Mouse (Mus musculus) adrenal gland, postnatal 14 days (tissue): ENCODE data around the gene Nudt21. TPM values are rescaled to one million over a fixed set of nuclear protein-coding genes. Genes with fewer than 3 reads are reported as not detected.

Experiments used
- DNase-seq: peaks from one replicate; pipeline ENCODE4 v3.0.0; 2021; ENCODE audit warnings: mixed read lengths
- total RNA-seq: library from RNA; stranded (reverse); gene quantifications from 2 replicates; pipeline ENCODE4 v1.2.3, GENCODE M21; 2021

The Nudt21 gene
- total RNA-seq, 1 experiment from 2014 or later = 43.3 TPM

DNA sequence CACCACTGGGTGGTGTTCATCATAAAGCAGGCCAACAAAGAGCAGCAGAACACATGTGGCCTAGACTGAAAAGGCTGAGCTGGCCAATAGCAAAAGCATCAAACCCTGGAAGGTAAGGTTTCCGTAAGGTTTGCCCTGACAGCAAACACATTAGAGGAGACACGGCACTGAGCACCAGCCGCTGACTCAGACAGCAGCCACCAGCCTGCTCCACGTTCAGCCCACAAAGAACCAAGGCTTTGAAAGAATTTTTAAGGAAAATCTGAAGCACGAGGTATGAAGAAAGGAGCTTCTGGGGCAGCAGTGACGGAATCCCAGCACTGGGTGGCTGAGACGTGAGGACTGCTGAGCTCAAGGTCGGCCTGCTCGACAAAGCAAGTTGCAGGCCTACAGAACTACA lies 32.7 kb downstream of the Nudt21 start:
- DNase-seq = no peak

DNA sequence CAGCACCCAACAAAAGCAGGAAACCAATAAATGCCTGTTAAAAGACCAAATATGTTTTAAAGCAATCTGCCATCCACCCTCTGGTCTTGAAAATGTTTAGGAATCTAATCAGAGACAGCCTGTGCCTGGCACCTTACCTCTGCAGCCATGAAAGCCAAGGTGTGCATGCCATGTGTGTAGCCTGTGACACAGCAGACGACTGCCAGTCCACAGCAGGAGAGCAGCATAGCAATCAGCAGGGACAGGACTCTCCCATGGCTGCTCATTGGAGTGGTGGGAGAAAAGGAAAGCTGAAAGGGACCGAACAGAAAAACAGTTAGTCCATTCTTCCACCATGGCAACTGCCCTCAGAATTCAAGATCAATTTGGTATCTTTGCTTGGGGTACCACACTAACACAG lies 37.9 kb downstream of the Nudt21 start:
- DNase-seq = no peak

DNA sequence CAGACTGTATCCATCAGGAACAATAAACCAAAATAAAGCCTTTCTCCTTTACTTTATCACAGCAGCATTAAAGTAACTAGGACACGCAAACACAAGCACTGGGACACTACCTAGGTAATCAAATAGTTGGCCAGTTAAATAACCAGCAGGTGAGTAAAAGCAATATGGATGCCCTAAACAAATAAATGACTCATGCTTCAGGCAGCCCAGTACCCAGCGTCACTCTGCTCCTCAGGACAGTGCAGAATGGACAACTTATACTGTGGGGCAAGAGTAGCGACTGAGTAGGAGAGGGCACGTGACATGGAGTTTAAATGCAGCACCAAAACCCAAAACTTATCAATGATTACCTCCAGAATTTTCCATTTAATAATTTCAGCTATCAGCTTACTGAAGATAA lies 47.1 kb downstream of the Nudt21 start:
- DNase-seq = no peak

DNA sequence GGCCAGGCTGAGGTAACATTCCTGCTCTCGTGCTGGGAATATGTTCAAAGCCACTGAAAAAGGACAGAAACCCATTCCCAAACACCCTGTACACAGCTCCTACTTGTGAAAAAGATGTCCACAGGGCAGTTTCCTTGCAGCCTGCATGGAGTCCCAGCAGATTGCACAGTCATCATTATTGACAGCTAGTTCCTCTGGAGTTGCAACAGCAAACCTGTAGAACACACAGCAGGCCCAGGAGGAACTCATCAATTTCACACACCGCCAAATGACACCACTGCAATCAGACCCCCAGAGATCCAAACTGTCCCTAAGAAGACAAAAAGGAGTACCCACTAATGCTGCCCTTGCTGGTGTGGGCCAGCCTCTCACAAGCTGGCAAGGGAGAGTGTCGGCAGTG lies 52.1 kb downstream of the Nudt21 start:
- no peak for DNase-seq

DNA sequence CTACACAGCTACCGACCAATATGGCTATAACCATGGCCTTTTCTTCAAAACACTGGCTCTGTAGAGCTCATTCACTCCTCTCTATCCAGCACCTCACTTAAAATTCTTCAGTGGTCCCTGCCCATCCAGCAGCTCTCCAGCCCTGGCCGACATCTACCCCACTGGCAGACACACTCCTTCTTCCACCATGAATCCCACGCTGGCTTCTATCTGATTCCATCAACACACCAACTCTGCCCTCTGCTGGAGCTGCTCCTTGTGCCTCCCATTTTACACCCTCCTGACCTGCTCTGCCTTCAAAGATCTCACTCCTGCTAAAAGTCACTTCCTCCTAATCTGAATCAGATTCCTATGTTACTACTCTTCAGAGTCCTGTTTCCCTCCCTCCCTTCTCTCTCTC lies 53.0 kb downstream of the Nudt21 start:
- no peak for DNase-seq

DNA sequence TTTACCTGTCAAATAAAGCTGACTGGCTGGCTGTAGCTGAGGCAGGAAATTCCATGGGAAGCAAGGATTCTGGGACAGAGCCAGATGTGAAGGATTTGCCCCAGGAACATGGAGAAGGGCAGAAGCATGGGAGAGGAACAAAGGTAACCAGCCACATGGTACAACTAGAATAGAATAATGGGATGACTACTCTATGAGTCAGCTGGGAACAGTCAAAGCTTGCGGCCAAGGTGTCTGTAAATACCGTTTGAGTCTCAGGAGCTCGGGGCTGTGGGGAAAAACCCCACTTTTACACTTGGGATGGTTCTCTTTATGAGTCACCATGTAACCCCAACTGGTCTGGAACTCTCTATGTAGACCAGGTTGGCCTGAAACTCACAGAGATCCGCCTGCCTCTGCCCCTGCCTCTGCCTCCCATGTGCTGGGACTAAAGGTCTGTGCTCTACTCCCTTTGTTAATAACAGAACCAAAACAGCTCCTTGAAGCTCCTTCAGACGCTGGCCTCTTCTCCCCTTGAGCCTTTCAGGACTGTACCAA lies 55.1 kb downstream of the Nudt21 start:
- no peak for DNase-seq

DNA sequence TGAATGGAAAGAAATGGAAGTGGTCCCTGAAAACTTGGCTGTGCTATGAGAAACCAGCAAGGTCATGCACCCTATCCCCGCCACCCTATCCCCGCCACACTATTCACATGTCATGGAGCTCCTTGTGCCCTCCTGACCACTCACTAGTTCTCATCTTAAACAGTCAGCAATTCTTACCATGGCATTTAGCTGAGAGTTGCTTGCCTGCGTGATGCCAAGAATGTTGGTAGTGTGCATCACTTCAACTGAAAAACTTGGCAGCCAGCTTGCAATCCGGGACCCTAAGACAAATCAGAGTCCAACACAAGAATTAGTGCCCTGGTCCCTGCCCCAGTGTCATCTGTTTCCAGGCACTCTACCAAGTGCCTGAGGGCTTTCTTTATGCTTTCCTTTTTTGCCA lies 56.7 kb downstream of the Nudt21 start:
- DNase-seq = no peak

DNA sequence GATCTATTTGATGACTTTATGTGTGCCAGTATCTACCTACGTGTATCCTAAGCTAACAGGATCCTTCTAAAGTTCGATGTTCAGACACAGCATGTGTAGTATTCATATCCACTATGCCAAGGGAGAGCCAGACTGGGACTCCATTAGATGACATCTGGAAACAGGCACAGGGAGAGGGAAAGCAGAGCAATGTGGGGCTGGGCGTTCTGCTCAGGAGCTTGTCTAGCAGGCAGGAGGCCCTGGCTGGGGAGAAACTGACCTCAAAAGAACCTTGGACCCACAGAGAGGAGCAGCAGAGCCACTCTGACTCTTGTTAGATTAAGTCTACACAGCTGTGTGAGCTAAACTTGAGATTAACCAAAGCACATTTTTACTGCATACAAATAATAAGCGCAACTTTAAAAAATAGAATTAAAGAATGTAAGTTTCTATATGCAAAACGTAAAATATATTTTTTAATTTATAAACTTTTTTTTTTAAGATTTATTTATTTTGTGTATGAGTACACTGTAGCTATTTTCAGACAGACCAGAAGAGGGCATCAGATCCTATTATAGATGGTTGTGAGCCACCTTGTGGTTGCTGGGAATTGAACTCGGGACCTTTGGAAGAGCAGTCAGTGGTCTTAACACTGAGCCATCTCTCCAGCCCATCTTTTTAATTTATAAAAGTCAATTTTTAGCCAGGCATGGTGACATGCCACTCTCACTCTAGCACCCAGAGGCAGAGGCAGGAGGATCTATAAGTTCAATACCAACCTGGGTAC lies 60.2 kb downstream of the Nudt21 start:
- DNase-seq = no peak

DNA sequence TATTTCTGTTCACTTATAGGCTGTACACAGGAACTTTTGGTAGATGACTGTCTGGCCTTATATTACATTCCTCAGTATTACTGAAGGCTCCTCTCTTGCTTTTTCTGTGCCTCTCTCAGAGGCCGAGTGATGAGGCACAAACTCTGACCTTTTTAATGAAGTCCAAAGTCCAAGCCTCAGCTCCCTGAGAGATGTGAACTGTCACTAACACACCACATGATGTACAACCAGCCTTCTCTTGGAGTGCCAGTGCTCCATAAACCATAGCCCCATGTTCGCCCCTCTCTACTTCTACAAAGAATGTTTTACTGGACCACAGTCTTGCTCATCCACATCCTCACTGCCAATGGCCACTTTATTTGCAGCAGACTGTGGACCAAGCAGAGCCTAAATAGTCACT lies 61.5 kb downstream of the Nudt21 start:
- no peak for DNase-seq

DNA sequence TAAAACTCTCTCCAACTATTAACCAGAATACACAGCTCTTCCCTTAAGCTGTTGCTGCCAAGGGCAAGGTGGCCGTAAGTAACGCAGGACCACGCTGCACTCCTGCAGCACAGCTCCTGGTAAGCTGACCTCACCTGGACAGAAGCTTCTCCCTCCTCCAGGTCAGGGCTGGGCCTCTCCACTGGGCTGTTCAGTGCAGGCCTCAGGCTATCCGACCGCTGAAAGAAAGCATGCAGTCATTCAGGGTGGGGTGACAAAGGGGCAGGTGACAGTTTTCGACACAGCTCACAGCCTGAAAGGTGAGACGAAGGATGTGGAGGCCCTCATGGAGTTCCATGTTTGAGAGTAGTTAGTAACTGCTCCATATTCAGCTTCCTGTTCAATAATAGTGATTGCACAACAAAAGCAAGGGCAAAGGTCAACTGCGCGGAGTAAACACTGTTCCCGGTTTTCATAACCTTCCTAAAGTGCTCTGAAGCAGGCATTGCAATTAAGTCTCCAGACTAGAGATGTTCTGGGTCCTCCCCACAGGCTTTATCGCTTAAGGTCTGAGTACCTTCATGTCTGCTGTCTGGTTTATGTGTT lies 62.1 kb downstream of the Nudt21 start:
- DNase-seq = no peak

DNA sequence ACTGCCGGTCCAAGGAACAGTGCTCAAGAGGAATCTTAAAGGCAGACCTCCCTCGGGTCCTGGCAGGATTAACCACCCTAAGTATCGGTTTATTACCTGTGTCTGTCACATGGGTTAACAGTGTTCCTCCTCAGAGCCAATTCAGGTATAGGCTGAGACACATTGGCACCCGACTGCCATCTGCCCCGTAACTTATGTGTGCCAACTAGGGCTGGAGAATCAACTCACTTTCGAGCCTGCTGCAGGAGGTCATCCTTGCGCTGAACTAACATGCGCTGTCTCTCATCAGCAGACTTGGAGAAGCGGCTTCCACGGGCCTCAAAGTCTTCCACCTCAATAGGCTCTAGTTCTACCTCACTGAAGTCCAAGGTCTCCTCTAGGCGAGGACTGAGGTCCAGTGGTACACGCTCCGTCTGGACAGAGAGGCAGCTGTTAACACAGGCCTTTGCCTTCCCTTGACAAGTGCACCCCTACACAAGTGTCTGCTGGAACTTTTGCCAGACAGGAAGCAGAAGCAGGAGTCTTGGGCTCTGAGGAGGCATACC lies 62.9 kb downstream of the Nudt21 start:
- DNase-seq = no peak

DNA sequence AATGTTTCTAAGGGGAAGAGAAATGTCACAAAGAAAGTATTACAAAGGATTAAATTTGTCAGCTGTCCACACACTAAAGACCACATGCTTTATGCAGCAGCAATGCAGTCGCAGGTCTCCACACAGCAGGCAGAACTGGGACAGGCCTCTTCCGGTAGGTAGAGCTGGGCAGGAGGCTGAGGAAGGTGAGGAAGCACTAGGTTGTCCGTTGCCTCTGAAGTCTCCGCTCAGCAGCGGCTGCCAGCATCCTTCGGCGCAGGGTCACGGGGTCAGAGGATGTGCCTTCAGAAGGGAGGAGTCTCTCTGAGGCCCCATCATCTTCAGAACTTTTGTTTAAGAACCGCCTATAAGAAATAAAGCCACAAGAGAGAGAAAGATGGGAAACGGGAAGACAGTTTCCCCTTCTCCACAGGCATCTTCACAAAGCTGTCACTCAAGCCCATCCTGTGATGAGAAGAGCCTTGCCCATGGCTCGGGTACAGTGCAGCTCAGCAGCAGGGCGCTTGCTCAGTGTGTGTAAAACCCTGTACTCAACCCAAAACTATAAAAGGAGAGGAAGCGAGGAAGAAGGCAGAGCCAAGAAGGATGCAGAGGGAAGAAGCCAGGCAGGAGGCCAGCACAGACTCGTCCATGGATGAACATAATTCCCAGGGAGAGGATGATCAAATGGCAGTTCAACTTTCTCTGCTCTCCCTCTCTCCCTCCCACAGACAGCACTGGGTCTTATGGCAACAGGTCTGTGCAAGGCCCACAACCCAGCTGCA lies 63.7 kb downstream of the Nudt21 start:
- no peak for DNase-seq

DNA sequence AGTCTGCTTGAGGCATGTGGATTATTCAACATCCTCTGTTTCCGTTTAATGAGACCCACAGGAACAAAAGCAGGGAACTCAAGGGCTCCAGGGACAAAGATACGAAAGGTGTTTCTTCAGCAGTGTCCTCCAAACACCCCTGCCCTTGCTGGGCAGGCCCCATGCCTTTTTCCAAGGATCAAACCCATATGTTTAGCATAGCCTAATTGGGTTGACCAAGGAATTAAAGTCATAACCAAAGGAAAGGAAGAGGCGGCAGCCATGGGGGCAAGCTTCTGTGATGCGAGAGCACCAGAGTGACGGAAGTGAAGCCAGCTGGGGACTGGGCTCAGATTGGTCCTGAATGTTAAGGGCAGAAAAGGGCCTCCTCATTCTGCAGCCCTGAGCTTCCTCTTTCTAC lies 64.6 kb downstream of the Nudt21 start:
- DNase-seq = no peak

DNA sequence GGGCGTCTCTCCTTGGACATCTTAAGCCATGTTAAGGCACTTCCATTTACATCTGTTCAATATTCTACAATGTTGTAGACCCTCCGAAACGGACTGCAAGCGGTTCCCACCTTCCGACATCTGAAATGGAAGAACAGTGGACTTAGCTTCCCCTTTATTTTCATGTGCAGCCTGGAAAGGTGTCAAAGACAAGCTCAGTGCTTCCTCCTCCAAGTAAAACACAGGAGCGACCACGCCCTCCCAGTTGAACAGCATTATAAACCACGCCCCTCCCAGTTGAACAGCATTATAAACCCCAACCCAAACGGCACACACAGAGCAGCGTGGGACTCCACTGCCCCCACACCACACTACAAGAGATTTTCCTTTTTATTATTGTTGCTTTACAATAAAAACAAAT lies 65.4 kb downstream of the Nudt21 start:
- no peak for DNase-seq

DNA sequence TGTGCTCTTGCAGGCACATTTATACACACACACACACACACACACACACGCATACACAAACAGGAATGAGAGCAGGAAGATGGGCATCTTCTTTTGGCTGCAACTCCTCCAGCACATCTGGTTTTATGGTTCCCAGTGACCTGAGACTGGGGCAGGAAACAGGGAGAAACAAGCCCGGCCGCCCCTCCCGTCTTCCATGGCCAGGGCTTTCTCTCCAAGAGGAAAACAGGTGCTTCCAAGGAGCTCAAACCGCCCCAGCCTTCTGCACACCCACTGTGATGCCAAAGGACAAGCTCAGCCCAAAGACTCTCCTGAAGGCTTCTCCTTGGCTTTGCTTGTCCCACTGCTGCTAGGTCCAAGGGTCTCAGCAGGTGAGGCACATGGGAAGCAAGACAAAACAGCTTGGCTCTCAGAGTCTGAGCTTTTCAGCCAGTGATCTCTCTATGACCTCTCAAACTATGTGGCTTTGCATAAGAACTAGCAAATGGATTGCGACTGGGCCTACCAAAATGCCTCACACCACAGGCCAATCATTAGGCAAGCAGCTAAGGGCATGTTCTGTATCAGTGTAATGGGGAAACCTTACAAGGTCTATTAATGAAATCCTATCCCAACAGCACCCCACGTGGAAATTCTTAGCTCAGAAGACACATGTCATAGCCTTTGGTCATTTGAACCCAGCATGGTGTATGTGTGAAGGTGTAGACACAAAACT lies 67.0 kb downstream of the Nudt21 start:
- no peak for DNase-seq

DNA sequence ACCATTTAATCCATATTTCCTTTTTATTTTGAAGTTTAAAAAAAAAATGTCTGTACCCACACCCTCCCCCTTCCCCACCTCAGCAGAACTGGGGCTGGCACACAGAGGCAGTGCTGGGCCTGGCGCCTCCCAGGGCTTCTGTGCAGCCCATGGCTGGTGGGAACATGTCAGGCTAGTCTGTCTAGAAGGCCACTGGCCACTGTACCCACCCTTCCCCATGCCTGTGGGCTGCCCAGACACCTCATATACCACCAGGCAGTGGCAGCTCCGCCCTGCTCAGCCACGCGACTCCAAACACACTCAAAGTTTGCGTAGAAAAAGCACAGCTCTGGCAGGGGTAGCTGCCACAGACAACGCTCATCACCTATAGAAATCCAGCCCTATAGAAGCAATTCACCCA lies 68.5 kb downstream of the Nudt21 start:
- no peak for DNase-seq

Other genes with a start within 250 kb of the Nudt21 start
- 39.3 and 44.6 TPM in 2 replicates for gene Gnao1, start 227.1 kb downstream of the Nudt21 start, total RNA-seq
- gene Amfr, start 24.2 kb downstream of the Nudt21 start, total RNA-seq = 156 and 169 TPM in 2 replicates
- gene Ogfod1, start 167 bp upstream of the Nudt21 start, total RNA-seq = 16.4 and 18.2 TPM in 2 replicates
- 14.3 and 19.6 TPM in 2 replicates for gene Bbs2, start 61.9 kb upstream of the Nudt21 start, total RNA-seq
- gene Mt4, start 100.2 kb upstream of the Nudt21 start, total RNA-seq = not detected in 2 replicates
- 4.3 and 8.4 TPM in 2 replicates for gene Mt3, start 115.6 kb upstream of the Nudt21 start, total RNA-seq
- 119 and 299 TPM in 2 replicates for gene Mt2, start 135.6 kb upstream of the Nudt21 start, total RNA-seq
- gene Mt1, start 142.1 kb upstream of the Nudt21 start, total RNA-seq = 237 and 369 TPM in 2 replicates
- gene Nup93, start 177.5 kb upstream of the Nudt21 start, total RNA-seq = 17.1 and 20.2 TPM in 2 replicates